25 mouse cellular contexts compared by ENCODE assay signal in genomic region chr11:108267066-108267465, GRCm38 (mm10).
DNase-seq lines count a peak whose midpoint lies in the region; ATAC-seq and TF ChIP-seq lines count a peak whose summit lies in the region.
"Had no signal": no experiment of that assay in that cellular context is flagged by ENCODE, and none has a peak within 500 bp of the region (broad histone marks: within the 10 kb centered on the region; RNA-seq: fewer than 3 reads in every experiment).

No protein-coding gene starts in this region.

- H3K4me1 ChIP-seq in forebrain, postnatal 0 days (ENCODE audit: insufficient read depth) = peaks cover 10% of the 10 kb centered on the region; the same call in 1 of the 2 replicates
- H3K4me1 ChIP-seq in forebrain, embryonic 12.5 days = peaks cover 37% of the 10 kb centered on the region
- peaks cover 45% of the 10 kb centered on the region for H3K4me1 ChIP-seq in heart, embryonic 16.5 days (ENCODE audit: control insufficient read depth, insufficient read depth, low read length)
- H3K4me1 ChIP-seq in CH12.LX (ENCODE audit: control insufficient read depth in 1 of 2, insufficient read depth in 2 of 2) = peaks cover 47 to 80% of the 10 kb centered on the region in 2 experiments

- peak; percentile 18; the same call in 1 of the 2 replicates for ATAC-seq in forebrain, postnatal 0 days
- ATAC-seq in forebrain, embryonic 12.5 days (ENCODE audit: low FRiP score) = no peak
- ATAC-seq in heart, embryonic 16.5 days (replicated peaks; ENCODE audit: extremely low read depth, insufficient read depth, low FRiP score) = peak; percentile 35; the same call in 1 of the 2 replicates
- ATAC-seq in cerebellum, adult (ENCODE audit: insufficient number of reproducible peaks, low FRiP score, low TSS enrichment) = no peak
- ATAC-seq: hindbrain, postnatal 0 days; intestine, embryonic 16.5 days; midbrain, embryonic 13.5 days had no signal

- dilution Hi-C loops in CH12.LX (cut with MboI; ENCODE audit: extremely low pct_ligation_motif_present, extremely low pct_unique_long_range_greater_than_20kb, low sequenced_read_pairs) = no loop called here

- TF ChIP-seq EP300 in CH12.LX (IDR thresholded peaks at IDR 0.05; ENCODE audit: low read length) = no peak

- H3K27me3 ChIP-seq in forebrain, postnatal 0 days (ENCODE audit: insufficient read depth, low read length) = no peaks in the 10 kb centered on the region
- H3K27me3 ChIP-seq in forebrain, embryonic 12.5 days = peaks cover 30% of the 10 kb centered on the region
- H3K27me3 ChIP-seq in heart, embryonic 16.5 days (ENCODE audit: control insufficient read depth, insufficient read depth, low read length) = no peaks in the 10 kb centered on the region
- no peaks in the 10 kb centered on the region for H3K27me3 ChIP-seq in CH12.LX (replicated peaks)
- H3K27me3 ChIP-seq: limb, embryonic 12.5 days; neural tube, embryonic 13.5 days had no signal

- no peak overlapping the region for H3K27ac ChIP-seq in forebrain, postnatal 0 days (ENCODE audit: low read depth, low read length)
- no peak overlapping the region for H3K27ac ChIP-seq in forebrain, embryonic 12.5 days
- H3K27ac ChIP-seq in heart, embryonic 16.5 days (ENCODE audit: low read length) = peak overlapping the region; percentile 69
- H3K27ac ChIP-seq in CH12.LX (ENCODE audit: insufficient read depth, low read depth) = no peak overlapping the region
- H3K27ac ChIP-seq: hindbrain, embryonic 10.5 days; hindbrain, postnatal 0 days; limb, embryonic 12.5 days; midbrain, embryonic 13.5 days; neural tube, embryonic 13.5 days had no signal

- no peaks in the 10 kb centered on the region for H3K36me3 ChIP-seq in forebrain, postnatal 0 days (ENCODE audit: insufficient read depth)
- no peaks in the 10 kb centered on the region for H3K36me3 ChIP-seq in forebrain, embryonic 12.5 days (replicated peaks)
- no peaks in the 10 kb centered on the region for H3K36me3 ChIP-seq in heart, embryonic 16.5 days (ENCODE audit: control insufficient read depth, insufficient read depth)
- H3K36me3 ChIP-seq in CH12.LX (replicated peaks in 1 of 2; ENCODE audit: control insufficient read depth in 1 of 2, insufficient read depth in 1 of 2, low read length in 1 of 2) = peaks cover 4 to 20% of the 10 kb centered on the region in 2 experiments
- H3K36me3 ChIP-seq: heart, embryonic 10.5 days; hindbrain, embryonic 10.5 days; limb, embryonic 12.5 days; midbrain, embryonic 13.5 days; neural tube, embryonic 13.5 days had no signal

- H3K9me3 ChIP-seq in forebrain, postnatal 0 days (ENCODE audit: low read length) = no peaks in the 10 kb centered on the region
- H3K9me3 ChIP-seq in forebrain, embryonic 12.5 days = no peaks in the 10 kb centered on the region
- no peaks in the 10 kb centered on the region for H3K9me3 ChIP-seq in heart, embryonic 16.5 days (replicated peaks; ENCODE audit: control insufficient read depth, low read length)
- no peaks in the 10 kb centered on the region for H3K9me3 ChIP-seq in CH12.LX (replicated peaks; ENCODE audit: low read length)
- H3K9me3 ChIP-seq: heart, embryonic 10.5 days; hindbrain, embryonic 10.5 days; limb, embryonic 12.5 days; midbrain, embryonic 13.5 days; neural tube, embryonic 13.5 days had no signal

- no peak for TF ChIP-seq RAD21 in CH12.LX (IDR thresholded peaks at IDR 0.05; ENCODE audit: low read depth, low read length)

- in situ Hi-C loops in CH12.LX (cut with MboI; ENCODE audit: low pct_ligation_motif_present, low pct_unique_long_range_greater_than_20kb, low sequenced_read_pairs) = loop anchor here (5.0 kb wide), 1 partner anchor 105 kb away; no protein-coding TSS in a partner anchor

- H3K9ac ChIP-seq in forebrain, postnatal 0 days = no peak overlapping the region
- no peak overlapping the region for H3K9ac ChIP-seq in forebrain, embryonic 12.5 days
- no peak overlapping the region for H3K9ac ChIP-seq in heart, embryonic 16.5 days (ENCODE audit: low read length)
- no peak overlapping the region for H3K9ac ChIP-seq in CH12.LX (ENCODE audit: insufficient read depth, low read depth)
- H3K9ac ChIP-seq: limb, embryonic 12.5 days; midbrain, embryonic 13.5 days; neural tube, embryonic 13.5 days had no signal

- 60% methylated on average over 3 of the region's 3 CpGs for WGBS in forebrain, postnatal 0 days
- 89% methylated on average over 3 of the region's 3 CpGs for WGBS in forebrain, embryonic 12.5 days
- WGBS in heart, embryonic 16.5 days = 39% methylated on average over 3 of the region's 3 CpGs

- TF ChIP-seq CTCF in forebrain, postnatal 0 days (IDR thresholded peaks at IDR 0.05; ENCODE audit: low read depth) = no peak
- TF ChIP-seq CTCF in CH12.LX (conservative IDR thresholded peaks at IDR 0.05 in 1 of 2, IDR thresholded peaks at IDR 0.05 in 1 of 2; ENCODE audit: low read depth in 2 of 2, low read length in 2 of 2) = no peak

- H3K79me2 ChIP-seq in CH12.LX (replicated peaks; ENCODE audit: control insufficient read depth, extremely low read depth, insufficient read depth, poor library complexity, severe bottlenecking) = peaks cover 22% of the 10 kb centered on the region; the same call in 1 of the 2 replicates

- no peak for TF ChIP-seq POLR2A in CH12.LX (IDR thresholded peaks at IDR 0.05; ENCODE audit: low read depth, low read length)

- DNase-seq in forebrain, postnatal 0 days = no peak
- no peak for DNase-seq in heart, adult 9 months (ENCODE audit: low spot score in 2 of 2)
- no peak for DNase-seq in CH12.LX (ENCODE audit: extremely low read depth)
- DNase-seq in adipocyte (ENCODE audit: low spot score) = peak; percentile 44
- no peak for DNase-seq in B cell, adult 2 months
- DNase-seq: cerebellum, adult 2 months; cerebellum, postnatal 25 days; gastrocnemius, postnatal 25 days; layer of hippocampus, postnatal 36 days; lung, adult 2 months; lung, postnatal 14 days; right cerebral cortex, adult 18-20 months; right cerebral cortex, postnatal 4 days; thymus, postnatal 14 days had no signal

- no peak overlapping the region for H3K4me3 ChIP-seq in forebrain, postnatal 0 days (ENCODE audit: low read depth, low read length)
- H3K4me3 ChIP-seq in forebrain, embryonic 12.5 days (replicated peaks) = no peak overlapping the region
- no peak overlapping the region for H3K4me3 ChIP-seq in heart, embryonic 16.5 days (ENCODE audit: low read length)
- no peak overlapping the region for H3K4me3 ChIP-seq in CH12.LX (replicated peaks in 1 of 3; ENCODE audit: low read depth in 2 of 3, low read length in 2 of 3, poor library complexity in 1 of 3)
- H3K4me3 ChIP-seq: heart, embryonic 10.5 days; hindbrain, embryonic 10.5 days; limb, embryonic 12.5 days; midbrain, embryonic 13.5 days; neural tube, embryonic 13.5 days had no signal

- no peak overlapping the region for H3K4me2 ChIP-seq in forebrain, postnatal 0 days (ENCODE audit: low read depth)
- H3K4me2 ChIP-seq in forebrain, embryonic 12.5 days = no peak overlapping the region
- peak overlapping the region; percentile 44 for H3K4me2 ChIP-seq in heart, embryonic 16.5 days (ENCODE audit: low read depth, low read length)
- H3K4me2 ChIP-seq in CH12.LX (ENCODE audit: insufficient read depth, low read depth, poor library complexity, severe bottlenecking) = peak overlapping the region; percentile 59
- H3K4me2 ChIP-seq: limb, embryonic 12.5 days; liver, embryonic 11.5 days; midbrain, embryonic 13.5 days; neural tube, embryonic 13.5 days had no signal

TF ChIP-seq in CH12.LX, 34 proteins besides CTCF, POLR2A, EP300 and RAD21:
- no peak for TF ChIP-seq SMC3 (IDR thresholded peaks at IDR 0.05; ENCODE audit: low read depth, low read length)
- TF ChIP-seq MAZ (IDR thresholded peaks at IDR 0.05; ENCODE audit: low read depth, low read length) = no peak
- no peak for TF ChIP-seq MEF2A (IDR thresholded peaks at IDR 0.05; ENCODE audit: borderline replicate concordance, low read depth, low read length)
- no peak for TF ChIP-seq NRF1 (IDR thresholded peaks at IDR 0.05; ENCODE audit: low read depth, low read length)
- TF ChIP-seq GABPA (IDR thresholded peaks at IDR 0.05; ENCODE audit: insufficient replicate concordance, low read depth, low read length) = no peak
- no peak for TF ChIP-seq BHLHE40 (IDR thresholded peaks at IDR 0.05; ENCODE audit: low read depth, low read length)
- TF ChIP-seq TBP (conservative IDR thresholded peaks at IDR 0.05; ENCODE audit: low read depth, low read length) = no peak

Comparison
In these comparisons a context has a peak if more than half of its experiments do, and no peak if none do; other contexts are left out.
1. ATAC-seq: peak in forebrain, postnatal 0 days (single experiment) and heart, embryonic 16.5 days (single experiment); none in forebrain, embryonic 12.5 days (single experiment) and cerebellum, adult (single experiment).
2. H3K4me2 ChIP-seq: peak in heart, embryonic 16.5 days (single experiment) and CH12.LX (single experiment); none in forebrain, postnatal 0 days (single experiment) and forebrain, embryonic 12.5 days (single experiment).